Mouse (Mus musculus) lung, embryonic 14.5 days (tissue): ENCODE results near the gene Ctrb1. TPM values are rescaled to one million over a fixed set of nuclear protein-coding genes. Genes with fewer than 3 reads are reported as not detected.
A peak's percentile ranks its signal among the peaks of the same experiment; 100 is the strongest.

Experiments used
- ATAC-seq: fragments of 200-750 bp; cut with Nextera tagmentation; 2 replicates; pipeline ENCODE4 v1.8.0; 2017; ENCODE audit warnings: mild to moderate bottlenecking, moderate TSS enrichment, moderate library complexity; ENCODE audit not compliant: insufficient read depth
- DNase-seq: peaks from one replicate; pipeline ENCODE4 v3.0.0-alpha.2; 2015
- H3K27ac ChIP-seq: fragments of 300-500 bp; sonication (generic); 2 replicates; pipeline ENCODE4 v1.5.1; 2014; ENCODE audit warnings: low read depth, mild to moderate bottlenecking, moderate library complexity
- H3K27me3 ChIP-seq: fragments of 300-500 bp; sonication (generic); 2 replicates; pipeline ENCODE4 v1.6.1; 2014; ENCODE audit warnings: low read length, control low read depth; ENCODE audit not compliant: insufficient read depth
- H3K36me3 ChIP-seq: fragments of 300-500 bp; sonication (generic); 2 replicates; pipeline ENCODE4 v1.6.1; 2014; ENCODE audit warnings: control low read depth; ENCODE audit not compliant: insufficient read depth
- H3K4me1 ChIP-seq: fragments of 300-500 bp; sonication (generic); 2 replicates; pipeline ENCODE4 v1.6.1; 2014; ENCODE audit warnings: antibody characterized with exemption, control low read depth; ENCODE audit not compliant: insufficient read depth
- H3K4me2 ChIP-seq: fragments of 300-500 bp; sonication (generic); 2 replicates; pipeline ENCODE4 v1.6.1; 2014; ENCODE audit warnings: mild to moderate bottlenecking
- H3K4me3 ChIP-seq: fragments of 300-500 bp; sonication (generic); 2 replicates; pipeline ENCODE4 v1.5.1; 2014; ENCODE audit warnings: low read depth, low read length
- H3K9ac ChIP-seq: fragments of 300-500 bp; sonication (generic); 2 replicates; pipeline ENCODE4 v1.6.1; 2014
- H3K9me3 ChIP-seq: fragments of 300-500 bp; sonication (generic); 2 replicates; pipeline ENCODE4 v1.6.1; 2016; ENCODE audit warnings: low read depth, low read length, control low read depth
- CTCF ChIP-seq: IDR thresholded peaks from 2 replicates; pipeline ENCODE4 v1.5.1; 2016; ENCODE audit warnings: antibody characterized with exemption, low read depth
- WGBS: fragments of 180-500 bp; shearing (Covaris S2); extraction: QIAGEN DNeasy Blood & Tissue Kit; methylation state at CpG from one replicate; pipeline ENCODE4 v1.1.7; 2014; 5-methylcytosine and 5-hydroxymethylcytosine counted together
- polyA plus RNA-seq: library from polyadenylated mRNA; unstranded; fragments of >200 nt; fragmentation: Nextera tagmentation; extraction: Ambion mirVana; gene quantifications from 2 replicates; pipeline ENCODE4 v1.2.1, GENCODE M21; 2014

Ctrb1 gene
- polyA plus RNA-seq, 1 experiment from 2014 or later = not detected

DNA sequence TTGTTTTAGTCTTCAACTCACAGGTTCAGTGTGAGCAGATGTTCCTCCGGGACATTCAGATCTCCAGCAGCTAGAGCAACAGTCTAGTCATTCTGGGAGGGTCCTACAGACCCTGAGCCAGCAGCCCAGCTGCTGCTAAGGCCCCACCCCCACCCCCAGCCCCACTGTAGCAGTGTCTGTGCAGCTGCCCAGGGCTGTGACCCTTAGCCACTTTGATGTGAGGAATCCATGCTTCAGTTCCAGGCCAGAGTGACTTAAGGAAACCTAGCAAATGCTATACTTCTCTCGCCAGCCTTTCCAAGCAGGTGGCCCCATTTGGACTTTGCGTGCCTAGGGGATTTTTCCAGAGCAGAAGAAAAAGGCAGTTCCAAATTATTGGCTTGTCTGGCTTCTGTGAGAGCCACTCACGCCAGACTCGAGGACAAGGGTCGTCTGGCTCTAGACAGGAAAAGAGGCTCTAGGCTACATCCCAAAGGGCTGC lies 2.5 kb upstream of the Ctrb1 start:
- Histone ChIP-seq H3K36me3 (no peaks in the 10 kb centered on the region), H3K9me3 (no peaks in the 10 kb centered on the region), H3K9ac (no peak overlapping the region), H3K4me3 (no peak overlapping the region), H3K27ac (no peak overlapping the region), H3K27me3 (no peaks in the 10 kb centered on the region), H3K4me1 (no peaks in the 10 kb centered on the region; the same call in 1 of the 2 replicates), H3K4me2 (no peak overlapping the region)
- WGBS = 46% methylated on average over 6 of the region's 6 CpGs
- ATAC-seq = peak; percentile 62; the same call in 1 of the 2 replicates
- peak; percentile 34 for DNase-seq
- TF ChIP-seq CTCF = no peak

- no peak for ATAC-seq
- no peaks in the 10 kb centered on the region for H3K4me1 ChIP-seq
- H3K4me3 ChIP-seq = no peak overlapping the region
- no peak overlapping the region for H3K9ac ChIP-seq
- H3K27ac ChIP-seq = no peak overlapping the region
- no peak for TF ChIP-seq CTCF
- no peaks in the 10 kb centered on the region for H3K9me3 ChIP-seq
- no peak overlapping the region for H3K4me2 ChIP-seq
- DNase-seq = no peak
- WGBS = 67% methylated on average over 13 of the region's 13 CpGs
- no peaks in the 10 kb centered on the region for H3K27me3 ChIP-seq
- no peaks in the 10 kb centered on the region for H3K36me3 ChIP-seq
Measured at GRCm38 (mm10) chr8:111686881-111687280, 3.9 kb downstream of the Ctrb1 start.

GRCm38 (mm10) chr8:111682521-111682920 lies 8.3 kb downstream of the Ctrb1 start:
- no peak overlapping the region for H3K4me2 ChIP-seq
- no peak overlapping the region for H3K27ac ChIP-seq
- TF ChIP-seq CTCF = no peak
- no peak overlapping the region for H3K9ac ChIP-seq
- 27% methylated on average over 9 of the region's 9 CpGs for WGBS
- H3K4me3 ChIP-seq = no peak overlapping the region
- H3K9me3 ChIP-seq = no peaks in the 10 kb centered on the region
- no peaks in the 10 kb centered on the region for H3K27me3 ChIP-seq
- DNase-seq (no peak), ATAC-seq (no peak)
- H3K4me1 ChIP-seq = no peaks in the 10 kb centered on the region
- H3K36me3 ChIP-seq = no peaks in the 10 kb centered on the region

- peak; percentile 13 for DNase-seq
- H3K36me3 ChIP-seq = no peaks in the 10 kb centered on the region
- no peaks in the 10 kb centered on the region for H3K9me3 ChIP-seq
- H3K4me2 ChIP-seq = no peak overlapping the region
- ATAC-seq = no peak
- H3K27ac ChIP-seq = no peak overlapping the region
- H3K4me1 ChIP-seq = no peaks in the 10 kb centered on the region
- no peak overlapping the region for H3K9ac ChIP-seq
- H3K4me3 ChIP-seq = no peak overlapping the region
- no peaks in the 10 kb centered on the region for H3K27me3 ChIP-seq
- 69% methylated on average over 11 of the region's 11 CpGs for whole genome bisulfite sequencing
- TF ChIP-seq CTCF = no peak
Measured at GRCm38 (mm10) chr8:111681153-111681552, 9.7 kb downstream of the Ctrb1 start.

DNA sequence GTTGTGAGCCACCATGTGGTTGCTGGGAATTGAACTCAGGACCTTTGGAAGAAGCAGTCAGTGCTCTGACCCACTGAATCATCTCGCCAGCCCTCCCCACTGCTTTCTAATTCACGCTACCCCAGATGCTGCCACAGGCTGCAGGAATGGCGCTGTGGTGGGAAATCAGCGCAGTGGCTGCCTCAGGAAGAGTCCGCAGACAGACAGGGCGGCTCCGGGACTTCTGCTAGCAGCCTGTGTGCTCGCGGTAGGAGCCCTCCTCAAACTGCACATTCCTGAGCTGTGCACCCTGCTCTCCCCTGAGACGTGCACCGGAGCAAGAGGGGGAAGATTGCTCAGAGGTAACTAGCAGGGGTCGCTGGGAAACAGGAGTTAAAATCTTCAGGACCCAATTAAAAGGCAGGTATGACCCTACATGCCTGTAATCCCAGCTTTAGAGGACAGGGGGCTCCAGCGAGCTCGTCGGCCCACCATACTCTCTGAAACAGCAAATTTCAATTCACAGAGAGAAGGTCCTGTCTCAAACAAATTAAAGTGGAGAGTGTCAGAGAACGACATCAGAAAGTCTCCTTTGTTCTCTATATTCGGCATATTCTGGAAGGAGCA lies 10.3 kb downstream of the Ctrb1 start:
- Histone ChIP-seq H3K27ac (no peak overlapping the region), H3K9ac (no peak overlapping the region), H3K36me3 (no peaks in the 10 kb centered on the region), H3K4me3 (no peak overlapping the region), H3K9me3 (no peaks in the 10 kb centered on the region), H3K27me3 (no peaks in the 10 kb centered on the region), H3K4me2 (peak overlapping the region; percentile 15; the same call in 1 of the 2 replicates), H3K4me1 (no peaks in the 10 kb centered on the region)
- DNase-seq (peak; percentile 47), ATAC-seq (peak; percentile 42; the same call in 1 of the 2 replicates)
- peak; percentile 42 for TF ChIP-seq CTCF
- 29% methylated on average over 17 of the region's 17 CpGs for WGBS

DNA sequence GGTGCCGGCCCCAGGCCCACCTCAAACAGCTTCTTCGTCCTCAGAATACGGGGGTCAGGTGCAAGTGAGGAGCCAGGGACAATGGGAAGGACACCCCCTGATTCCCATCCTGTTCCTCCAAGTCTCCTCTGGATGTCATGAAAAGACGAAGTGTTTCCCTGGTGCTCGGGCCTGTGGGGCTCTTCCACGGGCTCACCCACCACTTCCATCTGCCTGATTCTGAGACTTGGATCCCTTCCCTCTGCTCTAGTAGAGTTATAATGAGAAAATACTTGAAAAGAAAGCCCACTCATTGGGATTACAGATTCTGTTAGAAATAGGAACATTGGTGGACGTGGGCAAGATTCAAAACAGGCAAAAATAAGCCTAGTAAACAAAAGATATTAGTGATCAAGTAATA lies 12.0 kb downstream of the Ctrb1 start:
- TF ChIP-seq CTCF = no peak
- Histone ChIP-seq H3K4me2 (no peak overlapping the region), H3K36me3 (no peaks in the 10 kb centered on the region), H3K9ac (no peak overlapping the region), H3K9me3 (no peaks in the 10 kb centered on the region), H3K27ac (no peak overlapping the region), H3K4me3 (no peak overlapping the region), H3K4me1 (no peaks in the 10 kb centered on the region), H3K27me3 (no peaks in the 10 kb centered on the region)
- no peak for ATAC-seq
- DNase-seq = no peak
- WGBS = 85% methylated on average over 7 of the region's 7 CpGs

- 29% methylated on average over 3 of the region's 3 CpGs for WGBS
- DNase-seq (peak; percentile 90), ATAC-seq (0 out of 2 replicates have a peak, but pooled peaks have one; percentile 52)
- H3K4me3 ChIP-seq = no peak overlapping the region
- H3K27ac ChIP-seq = no peak overlapping the region
- 0 out of 2 replicates have a peak, but pooled peaks cover under 1% of the 10 kb centered on the region for H3K36me3 ChIP-seq
- no peak overlapping the region for H3K4me2 ChIP-seq
- no peaks in the 10 kb centered on the region for H3K27me3 ChIP-seq
- H3K9ac ChIP-seq = no peak overlapping the region
- H3K9me3 ChIP-seq = no peaks in the 10 kb centered on the region
- TF ChIP-seq CTCF = peak; percentile 88
- H3K4me1 ChIP-seq = no peaks in the 10 kb centered on the region
Measured at GRCm38 (mm10) chr8:111678111-111678510, 12.7 kb downstream of the Ctrb1 start.
